In the genomic region with DNA sequence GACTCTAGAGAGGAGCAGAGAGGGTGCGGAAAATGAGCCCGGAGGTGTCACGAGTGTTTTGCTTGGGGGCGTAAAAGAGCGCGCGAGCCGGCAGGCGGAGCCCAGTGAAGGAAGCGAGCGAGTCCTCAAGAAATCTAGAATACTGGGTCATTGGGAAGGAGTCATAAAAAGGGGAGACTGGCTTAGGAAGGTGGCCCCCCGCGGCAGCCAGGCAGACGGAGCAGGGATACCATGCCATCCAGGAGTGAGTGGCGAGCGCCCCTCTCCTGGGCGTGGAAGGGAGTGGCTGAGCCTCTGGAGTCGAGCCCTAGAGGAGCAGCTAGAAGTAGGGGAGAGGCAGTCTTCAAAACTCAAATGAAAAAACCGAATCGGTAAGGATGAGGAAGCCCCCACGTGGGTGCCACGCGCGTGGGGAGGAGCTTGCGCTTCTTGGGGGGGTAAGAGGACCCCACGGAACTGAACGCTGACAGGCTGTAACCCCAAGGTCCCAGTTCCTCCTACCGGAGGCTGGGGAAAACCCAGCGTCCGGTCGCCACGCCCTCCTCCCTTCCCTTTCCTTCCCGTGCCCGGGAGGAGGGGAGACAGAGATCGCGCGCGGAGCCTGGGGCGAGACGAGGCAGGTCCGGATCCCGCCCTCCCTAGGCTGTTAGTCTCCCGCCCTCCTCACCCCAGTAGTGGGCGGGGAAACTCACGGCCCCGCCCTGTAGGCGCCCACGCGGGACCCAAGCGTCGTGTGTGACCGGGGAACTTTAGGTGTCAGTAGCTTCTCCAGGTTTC, we compare ENCODE assay signal across 9 mouse cellular contexts. TPM values are rescaled to one million over a fixed set of nuclear protein-coding genes. Genes with fewer than 3 reads are reported as not detected.
DNase-seq lines count a peak whose midpoint lies in the region; ATAC-seq and TF ChIP-seq lines count a peak whose summit lies in the region.
"Had no signal": no experiment of that assay in that cellular context is flagged by ENCODE, and none has a peak within 500 bp of the region (broad histone marks: within the 10 kb centered on the region; RNA-seq: fewer than 3 reads in every experiment).

No protein-coding gene starts in this region.

- H3K27ac ChIP-seq in forebrain, embryonic 11.5 days (ENCODE audit: low read depth, low read length) = no peak overlapping the region
- H3K27ac ChIP-seq in hindbrain, embryonic 10.5 days = peak overlapping the region; percentile 53
- 0 out of 2 replicates have a peak overlapping the region, but pooled peaks have one; percentile 76 for H3K27ac ChIP-seq in limb, embryonic 15.5 days
- H3K27ac ChIP-seq in midbrain, postnatal 0 days (ENCODE audit: low read depth, low read length) = no peak overlapping the region

- H3K4me1 ChIP-seq in forebrain, embryonic 11.5 days (replicated peaks; ENCODE audit: control insufficient read depth, insufficient read depth, low read length) = peaks cover 20% of the 10 kb centered on the region
- peaks cover 48% of the 10 kb centered on the region for H3K4me1 ChIP-seq in hindbrain, embryonic 10.5 days (replicated peaks)
- peaks cover 38% of the 10 kb centered on the region for H3K4me1 ChIP-seq in limb, embryonic 15.5 days
- H3K4me1 ChIP-seq in midbrain, postnatal 0 days (ENCODE audit: insufficient read depth, low read length) = peaks cover 6% of the 10 kb centered on the region

- 2% methylated on average over 49 of the region's 52 CpGs for WGBS in forebrain, embryonic 11.5 days
- 1% methylated on average over 52 of the region's 52 CpGs for WGBS in hindbrain, embryonic 10.5 days
- WGBS in limb, embryonic 15.5 days = under 1% methylated on average over 52 of the region's 52 CpGs
- WGBS in midbrain, postnatal 0 days = 2% methylated on average over 48 of the region's 52 CpGs

- H3K4me2 ChIP-seq in forebrain, embryonic 11.5 days (ENCODE audit: low read depth, low read length, severe bottlenecking) = peak overlapping the region; percentile 78
- H3K4me2 ChIP-seq in limb, embryonic 15.5 days = peak overlapping the region; percentile 81
- H3K4me2 ChIP-seq in midbrain, postnatal 0 days (ENCODE audit: low read depth, low read length, poor library complexity, severe bottlenecking) = peak overlapping the region; percentile 73

- H3K79me3 ChIP-seq in C2C12 (ENCODE audit: low read depth) = peaks cover 8% of the 10 kb centered on the region

- peak; percentile 57 to 74 for DNase-seq in adrenal gland, adult 18-20 months (ENCODE audit: low spot score in 2 of 2)
- DNase-seq in forebrain, embryonic 11.5 days (ENCODE audit: low spot score) = peak; percentile 71
- no peak for DNase-seq in hindbrain, embryonic 10.5 days (ENCODE audit: low spot score)
- DNase-seq in midbrain, postnatal 0 days (ENCODE audit: low spot score) = no peak
- peak; percentile 73 to 80 for DNase-seq in thymus, adult 18-20 months
- no peak for DNase-seq in layer of hippocampus, adult 18-20 months (ENCODE audit: low spot score in 2 of 2)

- peaks cover 9% of the 10 kb centered on the region for H3K36me3 ChIP-seq in C2C12 (ENCODE audit: control insufficient read depth, insufficient read depth)
- H3K36me3 ChIP-seq in forebrain, embryonic 11.5 days (ENCODE audit: control insufficient read depth, insufficient read depth, low read length) = no peaks in the 10 kb centered on the region
- peaks cover 8% of the 10 kb centered on the region; the same call in 1 of the 2 replicates for H3K36me3 ChIP-seq in hindbrain, embryonic 10.5 days
- peaks cover 2% of the 10 kb centered on the region; the same call in 1 of the 2 replicates for H3K36me3 ChIP-seq in limb, embryonic 15.5 days
- no peaks in the 10 kb centered on the region for H3K36me3 ChIP-seq in midbrain, postnatal 0 days (ENCODE audit: insufficient read depth, low read length)

- no peaks in the 10 kb centered on the region for H3K9me3 ChIP-seq in forebrain, embryonic 11.5 days (ENCODE audit: control insufficient read depth, low read length)
- H3K9me3 ChIP-seq in hindbrain, embryonic 10.5 days = peaks cover 3% of the 10 kb centered on the region; the same call in 1 of the 2 replicates
- no peaks in the 10 kb centered on the region for H3K9me3 ChIP-seq in limb, embryonic 15.5 days
- H3K9me3 ChIP-seq in midbrain, postnatal 0 days (ENCODE audit: low read length) = no peaks in the 10 kb centered on the region

- H3K27me3 ChIP-seq in C2C12 (ENCODE audit: control insufficient read depth, insufficient read depth, insufficient read length) = no peaks in the 10 kb centered on the region
- H3K27me3 ChIP-seq in forebrain, embryonic 11.5 days (ENCODE audit: control insufficient read depth, insufficient read depth, low read length) = peaks cover 50% of the 10 kb centered on the region
- peaks cover 77% of the 10 kb centered on the region for H3K27me3 ChIP-seq in hindbrain, embryonic 10.5 days (ENCODE audit: insufficient read depth, poor library complexity, severe bottlenecking)
- H3K27me3 ChIP-seq in limb, embryonic 15.5 days = peaks cover 49% of the 10 kb centered on the region
- peaks cover 42% of the 10 kb centered on the region for H3K27me3 ChIP-seq in midbrain, postnatal 0 days (ENCODE audit: insufficient read depth, low read length)

- peak overlapping the region; percentile 94 for H3ac ChIP-seq in C2C12 (ENCODE audit: control insufficient read depth, insufficient read length, low read depth)

- no peak for TF ChIP-seq CTCF in C2C12 (IDR thresholded peaks at IDR 0.05; ENCODE audit: control insufficient read depth, insufficient read depth, insufficient read length)
- no peak for TF ChIP-seq CTCF in midbrain, postnatal 0 days (IDR thresholded peaks at IDR 0.05)

- H3K9ac ChIP-seq in forebrain, embryonic 11.5 days (ENCODE audit: low read length) = peak overlapping the region; percentile 29
- peak overlapping the region; percentile 34 for H3K9ac ChIP-seq in limb, embryonic 15.5 days
- peak overlapping the region; percentile 48; the same call in 1 of the 2 replicates for H3K9ac ChIP-seq in midbrain, postnatal 0 days (replicated peaks; ENCODE audit: low read length, poor library complexity, severe bottlenecking)

- peak overlapping the region; percentile 63 for H3K4me3 ChIP-seq in C2C12 (ENCODE audit: insufficient read depth, poor library complexity, severe bottlenecking)
- H3K4me3 ChIP-seq in forebrain, embryonic 11.5 days (ENCODE audit: low read depth, low read length) = peak overlapping the region; percentile 45
- H3K4me3 ChIP-seq in hindbrain, embryonic 10.5 days = peak overlapping the region; percentile 66
- H3K4me3 ChIP-seq in limb, embryonic 15.5 days = peak overlapping the region; percentile 67
- peak overlapping the region; percentile 38 for H3K4me3 ChIP-seq in midbrain, postnatal 0 days (ENCODE audit: low read depth, low read length)

- H3K79me2 ChIP-seq in C2C12 (ENCODE audit: control insufficient read depth, insufficient read depth) = peaks cover 35% of the 10 kb centered on the region

- peak; percentile 35; the same call in 1 of the 2 replicates for ATAC-seq in forebrain, embryonic 11.5 days (replicated peaks; ENCODE audit: low FRiP score)
- peak; percentile 25; the same call in 1 of the 2 replicates for ATAC-seq in limb, embryonic 15.5 days (ENCODE audit: insufficient number of reproducible peaks, low FRiP score, low TSS enrichment, low read depth)
- peak; percentile 29; the same call in 1 of the 2 replicates for ATAC-seq in midbrain, postnatal 0 days (ENCODE audit: low FRiP score)

RNA-seq across cellular contexts. Expression of gene Tgfb1, which starts 2.2 kb away (rescaled TPM):
- polyA plus RNA-seq in C2C12 (2012; fragmentation: generic; extraction: Trizol) = 108 TPM
- 10 to 100 TPM; 26.2 to 36.0 TPM for total RNA-seq in adrenal gland, adult 18-20 months (2021)
- polyA plus RNA-seq in forebrain, embryonic 11.5 days (2014; fragmentation: Nextera tagmentation; extraction: Ambion mirVana) = 1.1 and 1.6 TPM in 2 replicates
- 0.81 and 2.1 TPM in 2 replicates for polyA plus RNA-seq in hindbrain, embryonic 10.5 days (2016; fragmentation: Nextera tagmentation; extraction: Ambion mirVana)
- 2.8 and 3.8 TPM in 2 replicates for polyA plus RNA-seq in limb, embryonic 15.5 days (2015; fragmentation: Nextera tagmentation; extraction: Ambion mirVana)
- 2.2 and 2.5 TPM in 2 replicates for total RNA-seq in midbrain, postnatal 0 days (2014; rRNA removed)
- 0.53 and 0.88 TPM in 2 replicates for polyA plus RNA-seq in midbrain, postnatal 0 days (2015; fragmentation: Nextera tagmentation; extraction: Ambion mirVana)
- 1 to 10 TPM; 6.5 to 7.7 TPM for total RNA-seq in layer of hippocampus, adult 18-20 months (2021)

RNA-seq across cellular contexts. Expression of gene B9d2, which starts 8.4 kb away (rescaled TPM):
- 33.0 TPM for polyA plus RNA-seq in C2C12 (2012; fragmentation: generic; extraction: Trizol)
- 10 to 100 TPM; 15.0 to 16.2 TPM for total RNA-seq in adrenal gland, adult 18-20 months (2021)
- 30.4 and 35.1 TPM in 2 replicates for polyA plus RNA-seq in forebrain, embryonic 11.5 days (2014; fragmentation: Nextera tagmentation; extraction: Ambion mirVana)
- polyA plus RNA-seq in hindbrain, embryonic 10.5 days (2016; fragmentation: Nextera tagmentation; extraction: Ambion mirVana) = 38.3 and 44.6 TPM in 2 replicates
- polyA plus RNA-seq in limb, embryonic 15.5 days (2015; fragmentation: Nextera tagmentation; extraction: Ambion mirVana) = 24.9 and 29.1 TPM in 2 replicates
- total RNA-seq in midbrain, postnatal 0 days (2014; rRNA removed) = 22.8 and 32.1 TPM in 2 replicates
- polyA plus RNA-seq in midbrain, postnatal 0 days (2015; fragmentation: Nextera tagmentation; extraction: Ambion mirVana) = 58.2 and 67.2 TPM in 2 replicates
- total RNA-seq in layer of hippocampus, adult 18-20 months (2021) = 10 to 100 TPM; 22.2 to 26.3 TPM

RNA-seq across cellular contexts. Expression of gene Tmem91, which starts 14.0 kb away (rescaled TPM):
- 0.18 TPM for polyA plus RNA-seq in C2C12 (2012; fragmentation: generic; extraction: Trizol)
- not detected for total RNA-seq in adrenal gland, adult 18-20 months (2021)
- polyA plus RNA-seq in forebrain, embryonic 11.5 days (2014; fragmentation: Nextera tagmentation; extraction: Ambion mirVana) = 2.7 and 3.2 TPM in 2 replicates
- polyA plus RNA-seq in hindbrain, embryonic 10.5 days (2016; fragmentation: Nextera tagmentation; extraction: Ambion mirVana) = 3.1 and 3.2 TPM in 2 replicates
- 3.0 TPM in 2 replicates for polyA plus RNA-seq in limb, embryonic 15.5 days (2015; fragmentation: Nextera tagmentation; extraction: Ambion mirVana)
- 60.8 and 94.4 TPM in 2 replicates for total RNA-seq in midbrain, postnatal 0 days (2014; rRNA removed)
- 186 and 200 TPM in 2 replicates for polyA plus RNA-seq in midbrain, postnatal 0 days (2015; fragmentation: Nextera tagmentation; extraction: Ambion mirVana)
- 10 to 100 TPM in 1 of 2 experiments, 1 to 10 TPM in 1; 8.4 to 10.9 TPM for total RNA-seq in layer of hippocampus, adult 18-20 months (2021)
- total RNA-seq: gastrocnemius, postnatal 4 days had no signal

RNA-seq across cellular contexts. Expression of gene Ccdc97, which starts 29.9 kb away (rescaled TPM):
- polyA plus RNA-seq in C2C12 (2012; fragmentation: generic; extraction: Trizol) = 33.2 TPM
- total RNA-seq in adrenal gland, adult 18-20 months (2021) = 10 to 100 TPM; 52.1 to 53.0 TPM
- 37.8 and 41.2 TPM in 2 replicates for polyA plus RNA-seq in forebrain, embryonic 11.5 days (2014; fragmentation: Nextera tagmentation; extraction: Ambion mirVana)
- 32.4 and 44.0 TPM in 2 replicates for polyA plus RNA-seq in hindbrain, embryonic 10.5 days (2016; fragmentation: Nextera tagmentation; extraction: Ambion mirVana)
- 23.1 and 23.4 TPM in 2 replicates for polyA plus RNA-seq in limb, embryonic 15.5 days (2015; fragmentation: Nextera tagmentation; extraction: Ambion mirVana)
- 27.0 and 38.3 TPM in 2 replicates for total RNA-seq in midbrain, postnatal 0 days (2014; rRNA removed)
- 29.1 and 34.4 TPM in 2 replicates for polyA plus RNA-seq in midbrain, postnatal 0 days (2015; fragmentation: Nextera tagmentation; extraction: Ambion mirVana)
- total RNA-seq in layer of hippocampus, adult 18-20 months (2021) = 10 to 100 TPM; 63.4 to 65.6 TPM

RNA-seq across cellular contexts. Expression of gene Exosc5, which starts 30.0 kb away (rescaled TPM):
- 53.2 TPM for polyA plus RNA-seq in C2C12 (2012; fragmentation: generic; extraction: Trizol)
- total RNA-seq in adrenal gland, adult 18-20 months (2021) = 10 to 100 TPM; 38.0 to 49.3 TPM
- 52.2 and 56.4 TPM in 2 replicates for polyA plus RNA-seq in forebrain, embryonic 11.5 days (2014; fragmentation: Nextera tagmentation; extraction: Ambion mirVana)
- 75.6 and 76.4 TPM in 2 replicates for polyA plus RNA-seq in hindbrain, embryonic 10.5 days (2016; fragmentation: Nextera tagmentation; extraction: Ambion mirVana)
- polyA plus RNA-seq in limb, embryonic 15.5 days (2015; fragmentation: Nextera tagmentation; extraction: Ambion mirVana) = 64.7 and 69.8 TPM in 2 replicates
- total RNA-seq in midbrain, postnatal 0 days (2014; rRNA removed) = 19.7 and 29.4 TPM in 2 replicates
- polyA plus RNA-seq in midbrain, postnatal 0 days (2015; fragmentation: Nextera tagmentation; extraction: Ambion mirVana) = 27.3 and 29.5 TPM in 2 replicates
- 10 to 100 TPM; 25.8 to 30.4 TPM for total RNA-seq in layer of hippocampus, adult 18-20 months (2021)

Comparison
In these comparisons a context has a peak if more than half of its experiments do, and no peak if none do; other contexts are left out.
1. DNase-seq: peak in adrenal gland, adult 18-20 months (2 of 2), forebrain, embryonic 11.5 days (single experiment) and thymus, adult 18-20 months (2 of 2); none in hindbrain, embryonic 10.5 days (single experiment), midbrain, postnatal 0 days (single experiment) and layer of hippocampus, adult 18-20 months (0 of 2).
2. H3K27ac ChIP-seq: peak in hindbrain, embryonic 10.5 days (single experiment) and limb, embryonic 15.5 days (single experiment); none in forebrain, embryonic 11.5 days (single experiment) and midbrain, postnatal 0 days (single experiment).
3. RNA of gene Tgfb1, which starts 2.2 kb away (polyA plus RNA-seq): 108 TPM in C2C12 (single experiment); 2.8 to 3.8 TPM in limb, embryonic 15.5 days, 0.81 to 2.1 TPM in hindbrain, embryonic 10.5 days, 1.1 to 1.6 TPM in forebrain, embryonic 11.5 days and 0.53 to 0.88 TPM in midbrain, postnatal 0 days; every median in the first group is over 10 times any median in the second.
4. RNA of gene Tmem91, which starts 14.0 kb away (polyA plus RNA-seq): 186 to 200 TPM in midbrain, postnatal 0 days; 3.1 to 3.2 TPM in hindbrain, embryonic 10.5 days, 3.0 TPM in limb, embryonic 15.5 days, 2.7 to 3.2 TPM in forebrain, embryonic 11.5 days and 0.18 TPM in C2C12 (single experiment); every median in the first group is over 10 times any median in the second.
5. Peak in every context shown above with its lines, with median percentiles within 50 percentile points of each other: H3K4me3 ChIP-seq, ATAC-seq, H3K4me2 ChIP-seq and H3K9ac ChIP-seq.